Mouse (Mus musculus) C2C12 (cell line): Measurements from ENCODE around the gene Ric3.

ENCODE experiments used
- CTCF ChIP-seq: IDR thresholded peaks from one replicate; pipeline ENCODE4 v1.5.1; 2011; ENCODE audit not compliant: control insufficient read depth, insufficient read depth, insufficient read length
- MYOG ChIP-seq: IDR thresholded peaks from one replicate; pipeline ENCODE4 v1.6.1; 2011; ENCODE audit not compliant: control insufficient read depth, insufficient read length; ENCODE audit errors: extremely low read depth

DNA sequence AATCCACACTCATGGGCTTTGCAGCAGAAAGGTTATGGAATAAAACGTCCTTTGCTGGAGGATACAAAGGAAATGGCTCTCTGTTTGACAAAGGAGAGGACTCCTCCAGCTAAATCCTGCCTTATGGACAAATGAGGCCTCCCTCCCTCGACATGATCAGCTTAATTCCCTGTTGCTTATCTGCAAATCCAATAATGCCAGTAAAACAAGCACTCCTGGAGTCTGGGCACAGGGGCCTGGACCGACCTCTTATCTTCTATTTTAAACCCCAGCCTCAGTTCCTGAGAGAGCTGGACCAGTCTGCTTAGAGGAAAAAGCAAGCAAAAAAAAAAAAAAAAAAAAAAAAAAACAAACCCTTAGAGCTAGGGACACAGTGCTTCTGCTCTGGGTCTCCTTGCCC is 79.5 kb downstream of the Ric3 start:
- TF ChIP-seq CTCF (no peak), MYOG (no peak)
